In genomic region chr11:104232141-104233061, GRCm38 (mm10) we compare ENCODE assay signal across 8 mouse cellular contexts. TPM values are rescaled to one million over a fixed set of nuclear protein-coding genes. Genes with fewer than 3 reads are reported as not detected.
DNase-seq lines count a peak whose midpoint lies in the region; ATAC-seq and TF ChIP-seq lines count a peak whose summit lies in the region.
"Had no signal": no experiment of that assay in that cellular context is flagged by ENCODE, and none has a peak within 500 bp of the region (broad histone marks: within the 10 kb centered on the region; RNA-seq: fewer than 3 reads in every experiment).

No protein-coding gene starts in this region.

- peak; percentile 73 for DNase-seq in adrenal gland, adult 2 months
- DNase-seq in cerebellum, adult 18-20 months = peak; percentile 70 to 80
- peak; percentile 92 for DNase-seq in forebrain, postnatal 0 days
- peak; percentile 87 for DNase-seq in hindbrain, postnatal 0 days (ENCODE audit: low spot score)
- peak; percentile 69 to 82 for DNase-seq in left cerebral cortex, postnatal 10 days (ENCODE audit: extremely low spot score in 1 of 2, low spot score in 2 of 2)

- H3K27ac ChIP-seq in forebrain, postnatal 0 days (ENCODE audit: low read depth, low read length) = peak overlapping the region; percentile 97
- H3K27ac ChIP-seq in hindbrain, postnatal 0 days = peak overlapping the region; percentile 99
- H3K27ac ChIP-seq in midbrain, embryonic 12.5 days (replicated peaks) = peak overlapping the region; percentile 77
- no peak overlapping the region for H3K27ac ChIP-seq in stomach, embryonic 16.5 days (ENCODE audit: low read length)

- H3K9ac ChIP-seq in forebrain, postnatal 0 days = peak overlapping the region; percentile 98
- H3K9ac ChIP-seq in hindbrain, postnatal 0 days (replicated peaks; ENCODE audit: low read length) = peak overlapping the region; percentile 96
- H3K9ac ChIP-seq in midbrain, embryonic 12.5 days (replicated peaks) = peak overlapping the region; percentile 68
- peak overlapping the region; percentile 68 for H3K9ac ChIP-seq in stomach, embryonic 16.5 days (ENCODE audit: low read length)

- WGBS in forebrain, postnatal 0 days = 1% methylated on average over 69 of the region's 72 CpGs
- WGBS in hindbrain, postnatal 0 days = under 1% methylated on average over 72 of the region's 72 CpGs
- 1% methylated on average over 60 of the region's 72 CpGs for WGBS in midbrain, embryonic 12.5 days
- WGBS in stomach, embryonic 16.5 days = under 1% methylated on average over 72 of the region's 72 CpGs

- intact Hi-C loops in left cerebral cortex, postnatal 10 days (cut with DNase I) = loop anchor here (2.0 kb wide), 1 partner anchor 44 kb away; no protein-coding TSS in a partner anchor

- H3K27me3 ChIP-seq in forebrain, postnatal 0 days (ENCODE audit: insufficient read depth, low read length) = no peaks in the 10 kb centered on the region
- no peaks in the 10 kb centered on the region for H3K27me3 ChIP-seq in hindbrain, postnatal 0 days (ENCODE audit: insufficient read depth, low read length)
- peaks cover 68% of the 10 kb centered on the region for H3K27me3 ChIP-seq in midbrain, embryonic 12.5 days
- H3K27me3 ChIP-seq in stomach, embryonic 16.5 days (ENCODE audit: control insufficient read depth, insufficient read depth, low read length) = peaks cover 41% of the 10 kb centered on the region

- H3K9me3 ChIP-seq in forebrain, postnatal 0 days (ENCODE audit: low read length) = no peaks in the 10 kb centered on the region
- no peaks in the 10 kb centered on the region for H3K9me3 ChIP-seq in hindbrain, postnatal 0 days (ENCODE audit: low read length)
- H3K9me3 ChIP-seq in midbrain, embryonic 12.5 days = no peaks in the 10 kb centered on the region
- H3K9me3 ChIP-seq in stomach, embryonic 16.5 days (replicated peaks; ENCODE audit: control insufficient read depth, low read length) = no peaks in the 10 kb centered on the region

- ATAC-seq in forebrain, postnatal 0 days = peak; percentile 83
- ATAC-seq in hindbrain, postnatal 0 days = peak; percentile 66
- ATAC-seq in midbrain, embryonic 12.5 days (ENCODE audit: low FRiP score, low read depth) = peak; percentile 10
- no peak for ATAC-seq in stomach, embryonic 16.5 days (ENCODE audit: insufficient read depth, low FRiP score)

- peaks cover 27% of the 10 kb centered on the region for H3K4me1 ChIP-seq in forebrain, postnatal 0 days (ENCODE audit: insufficient read depth)
- H3K4me1 ChIP-seq in hindbrain, postnatal 0 days (ENCODE audit: insufficient read depth, low read length) = peaks cover 13% of the 10 kb centered on the region
- peaks cover 49% of the 10 kb centered on the region for H3K4me1 ChIP-seq in midbrain, embryonic 12.5 days
- 0 out of 2 replicates have a peak, but pooled peaks cover 12% of the 10 kb centered on the region for H3K4me1 ChIP-seq in stomach, embryonic 16.5 days (ENCODE audit: control insufficient read depth, insufficient read depth, low read length)

- peak overlapping the region; percentile 84 for H3K4me2 ChIP-seq in forebrain, postnatal 0 days (ENCODE audit: low read depth)
- H3K4me2 ChIP-seq in hindbrain, postnatal 0 days (ENCODE audit: low read depth, low read length) = peak overlapping the region; percentile 88
- H3K4me2 ChIP-seq in midbrain, embryonic 12.5 days (replicated peaks) = peak overlapping the region; percentile 93
- peak overlapping the region; percentile 100 for H3K4me2 ChIP-seq in stomach, embryonic 16.5 days (ENCODE audit: low read depth, low read length)

- no peaks in the 10 kb centered on the region for H3K36me3 ChIP-seq in forebrain, postnatal 0 days (ENCODE audit: insufficient read depth)
- H3K36me3 ChIP-seq in hindbrain, postnatal 0 days (ENCODE audit: insufficient read depth, low read length) = no peaks in the 10 kb centered on the region
- no peaks in the 10 kb centered on the region for H3K36me3 ChIP-seq in midbrain, embryonic 12.5 days
- no peaks in the 10 kb centered on the region for H3K36me3 ChIP-seq in stomach, embryonic 16.5 days (ENCODE audit: control insufficient read depth, insufficient read depth, low read length)

- peak; percentile 64 for TF ChIP-seq CTCF in forebrain, postnatal 0 days (IDR thresholded peaks at IDR 0.05; ENCODE audit: low read depth)
- no peak for TF ChIP-seq CTCF in hindbrain, postnatal 0 days (IDR thresholded peaks at IDR 0.05; ENCODE audit: low read depth)

- H3K4me3 ChIP-seq in forebrain, postnatal 0 days (ENCODE audit: low read depth, low read length) = peak overlapping the region; percentile 73
- peak overlapping the region; percentile 86 for H3K4me3 ChIP-seq in hindbrain, postnatal 0 days (ENCODE audit: low read length)
- H3K4me3 ChIP-seq in midbrain, embryonic 12.5 days = peak overlapping the region; percentile 54
- peak overlapping the region; percentile 70 for H3K4me3 ChIP-seq in stomach, embryonic 16.5 days (replicated peaks; ENCODE audit: low read length)

RNA-seq across cellular contexts. Expression of gene Mapt, which starts 1.2 kb away (rescaled TPM):
- 100 to 1,000 TPM in 1 of 2 experiments, 10 to 100 TPM in 1; 95.3 to 270 TPM for total RNA-seq in adrenal gland, adult 2 months (2021)
- polyA plus RNA-seq in adrenal gland, adult 2 months (2012; rRNA removed) = 38.0 and 59.1 TPM in 2 replicates
- total RNA-seq in forebrain, postnatal 0 days (2014; rRNA removed) = 582 and 641 TPM in 2 replicates
- 985 and 1,388 TPM in 2 replicates for polyA plus RNA-seq in forebrain, postnatal 0 days (2015; fragmentation: Nextera tagmentation; extraction: Ambion mirVana)
- 473 and 516 TPM in 2 replicates for total RNA-seq in hindbrain, postnatal 0 days (2014; rRNA removed)
- 966 and 1,028 TPM in 2 replicates for polyA plus RNA-seq in hindbrain, postnatal 0 days (2015; fragmentation: Nextera tagmentation; extraction: Ambion mirVana)
- 100 to 1,000 TPM; 526 to 602 TPM for total RNA-seq in left cerebral cortex, postnatal 10 days (2021)
- 169 and 176 TPM in 2 replicates for polyA plus RNA-seq in midbrain, embryonic 12.5 days (2016; fragmentation: Nextera tagmentation; extraction: Ambion mirVana)
- polyA plus RNA-seq in stomach, embryonic 16.5 days (2015; fragmentation: Nextera tagmentation; extraction: Ambion mirVana) = 13.9 and 18.7 TPM in 2 replicates

RNA-seq across cellular contexts. Expression of gene Sppl2c, which starts 46.3 kb away (rescaled TPM):
- not detected for total RNA-seq in adrenal gland, adult 2 months (2021)
- polyA plus RNA-seq in adrenal gland, adult 2 months (2012; rRNA removed) = not detected in 2 replicates
- 0.19 TPM in 1 of 2 replicates, not detected in the other for total RNA-seq in forebrain, postnatal 0 days (2014; rRNA removed)
- polyA plus RNA-seq in forebrain, postnatal 0 days (2015; fragmentation: Nextera tagmentation; extraction: Ambion mirVana) = not detected in 2 replicates
- not detected in 2 replicates for total RNA-seq in hindbrain, postnatal 0 days (2014; rRNA removed)
- not detected in 2 replicates for polyA plus RNA-seq in hindbrain, postnatal 0 days (2015; fragmentation: Nextera tagmentation; extraction: Ambion mirVana)
- total RNA-seq in left cerebral cortex, postnatal 10 days (2021) = not detected
- polyA plus RNA-seq in midbrain, embryonic 12.5 days (2016; fragmentation: Nextera tagmentation; extraction: Ambion mirVana) = not detected in 2 replicates
- not detected in 2 replicates for polyA plus RNA-seq in stomach, embryonic 16.5 days (2015; fragmentation: Nextera tagmentation; extraction: Ambion mirVana)
- polyA plus RNA-seq: frontal cortex, adult 2 months had no signal
